In the genomic region with DNA sequence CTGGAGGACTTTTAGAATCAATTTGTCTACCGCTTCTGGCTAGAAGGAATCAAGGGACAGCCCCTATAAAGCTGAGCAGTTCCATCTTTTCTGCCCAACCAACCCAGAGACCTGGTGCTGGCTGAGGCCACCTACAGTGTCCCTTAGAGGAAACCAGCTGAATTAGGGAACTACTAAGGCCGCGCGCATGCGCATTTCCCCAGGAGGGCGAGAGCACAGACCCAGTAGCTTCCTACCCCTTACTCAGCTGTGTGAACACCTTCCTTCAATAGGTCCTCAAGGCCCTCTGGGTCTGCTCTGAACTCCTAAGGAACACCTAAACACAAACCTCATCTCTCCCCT, we compare ENCODE assay signal across 8 mouse cellular contexts. TPM values are rescaled to one million over a fixed set of nuclear protein-coding genes. Genes with fewer than 3 reads are reported as not detected.
DNase-seq lines count a peak whose midpoint lies in the region; ATAC-seq and TF ChIP-seq lines count a peak whose summit lies in the region.

No protein-coding gene starts in this region.

- peak overlapping the region; percentile 88 for H3K4me2 ChIP-seq in forebrain, postnatal 0 days (ENCODE audit: low read depth)
- H3K4me2 ChIP-seq in hindbrain, postnatal 0 days (ENCODE audit: low read depth, low read length), result peak overlapping the region; percentile 89
- H3K4me2 ChIP-seq in limb, embryonic 11.5 days (ENCODE audit: low read depth, severe bottlenecking), result peak overlapping the region; percentile 84

- peaks cover 41% of the 10 kb centered on the region for H3K36me3 ChIP-seq in forebrain, postnatal 0 days (ENCODE audit: insufficient read depth)
- peaks cover 35% of the 10 kb centered on the region for H3K36me3 ChIP-seq in hindbrain, postnatal 0 days (ENCODE audit: insufficient read depth, low read length)
- H3K36me3 ChIP-seq in limb, embryonic 11.5 days (ENCODE audit: control insufficient read depth, insufficient read depth, low read length), result peaks cover 30% of the 10 kb centered on the region
- H3K36me3 ChIP-seq in midbrain, embryonic 10.5 days, result peaks cover 42% of the 10 kb centered on the region
- H3K36me3 ChIP-seq in spleen, adult 2 months (ENCODE audit: control insufficient read depth, insufficient read depth, low read length), result peaks cover 17% of the 10 kb centered on the region

- H3K27ac ChIP-seq in cerebellum, adult 2 months (ENCODE audit: insufficient read depth, low read length), result peak overlapping the region; percentile 83
- peak overlapping the region; percentile 98 for H3K27ac ChIP-seq in forebrain, postnatal 0 days (ENCODE audit: low read depth, low read length)
- H3K27ac ChIP-seq in hindbrain, postnatal 0 days, result peak overlapping the region; percentile 98
- peak overlapping the region; percentile 74 for H3K27ac ChIP-seq in limb, embryonic 11.5 days (replicated peaks; ENCODE audit: low read depth, low read length)
- peak overlapping the region; percentile 89 for H3K27ac ChIP-seq in midbrain, embryonic 10.5 days (replicated peaks)
- peak overlapping the region; percentile 65 for H3K27ac ChIP-seq in spleen, adult 2 months (ENCODE audit: insufficient read depth, low read length)

- no peaks in the 10 kb centered on the region for H3K27me3 ChIP-seq in cerebellum, adult 2 months (ENCODE audit: control insufficient read depth, insufficient read depth, low read length)
- H3K27me3 ChIP-seq in forebrain, postnatal 0 days (ENCODE audit: insufficient read depth, low read length), result no peaks in the 10 kb centered on the region
- H3K27me3 ChIP-seq in hindbrain, postnatal 0 days (ENCODE audit: insufficient read depth, low read length), result no peaks in the 10 kb centered on the region
- no peaks in the 10 kb centered on the region for H3K27me3 ChIP-seq in limb, embryonic 11.5 days (ENCODE audit: control insufficient read depth, insufficient read depth, low read length)
- no peaks in the 10 kb centered on the region for H3K27me3 ChIP-seq in midbrain, embryonic 10.5 days (ENCODE audit: low read depth, poor library complexity, severe bottlenecking)
- no peaks in the 10 kb centered on the region for H3K27me3 ChIP-seq in spleen, adult 2 months (ENCODE audit: control insufficient read depth, insufficient read depth, low read length)

- peak overlapping the region; percentile 98 for H3K4me3 ChIP-seq in cerebellum, adult 2 months (replicated peaks; ENCODE audit: insufficient read depth, low read depth, low read length)
- H3K4me3 ChIP-seq in forebrain, postnatal 0 days (ENCODE audit: low read depth, low read length), result peak overlapping the region; percentile 66
- peak overlapping the region; percentile 55 for H3K4me3 ChIP-seq in hindbrain, postnatal 0 days (ENCODE audit: low read length)
- peak overlapping the region; percentile 57; the same call in 1 of the 2 replicates for H3K4me3 ChIP-seq in limb, embryonic 11.5 days (ENCODE audit: low read depth, low read length)
- H3K4me3 ChIP-seq in midbrain, embryonic 10.5 days, result peak overlapping the region; percentile 73
- peak overlapping the region; percentile 39; the same call in 1 of the 2 replicates for H3K4me3 ChIP-seq in spleen, adult 2 months (ENCODE audit: extremely low read depth, insufficient read depth, insufficient read length)

- ATAC-seq in forebrain, postnatal 0 days, result peak; percentile 7
- peak; percentile 28 for ATAC-seq in hindbrain, postnatal 0 days
- ATAC-seq in limb, embryonic 11.5 days (ENCODE audit: insufficient number of reproducible peaks, low FRiP score, low TSS enrichment, low read depth), result no peak

- no peaks in the 10 kb centered on the region for H3K9me3 ChIP-seq in forebrain, postnatal 0 days (ENCODE audit: low read length)
- H3K9me3 ChIP-seq in hindbrain, postnatal 0 days (ENCODE audit: low read length), result no peaks in the 10 kb centered on the region
- H3K9me3 ChIP-seq in limb, embryonic 11.5 days (ENCODE audit: control insufficient read depth, low read length), result no peaks in the 10 kb centered on the region
- no peaks in the 10 kb centered on the region for H3K9me3 ChIP-seq in midbrain, embryonic 10.5 days (replicated peaks)

- TF ChIP-seq POLR2A in cerebellum, adult 2 months (IDR thresholded peaks at IDR 0.05; ENCODE audit: borderline replicate concordance, insufficient read depth, low read length), result peak; percentile 18; the same call in 1 of the 2 replicates
- TF ChIP-seq POLR2A in spleen, adult 2 months (IDR thresholded peaks at IDR 0.05; ENCODE audit: low read depth, low read length), result 0 out of 2 replicates have a peak, but pooled peaks have one; percentile 17

- TF ChIP-seq CTCF in cerebellum, adult 2 months (IDR thresholded peaks at IDR 0.05; ENCODE audit: borderline replicate concordance, insufficient read depth, low read depth, low read length), result no peak
- no peak for TF ChIP-seq CTCF in forebrain, postnatal 0 days (IDR thresholded peaks at IDR 0.05; ENCODE audit: low read depth)
- TF ChIP-seq CTCF in hindbrain, postnatal 0 days (IDR thresholded peaks at IDR 0.05; ENCODE audit: low read depth), result peak; percentile 0; the same call in 1 of the 2 replicates
- TF ChIP-seq CTCF in spleen, adult 2 months (IDR thresholded peaks at IDR 0.05; ENCODE audit: extremely low read depth, insufficient read depth, insufficient read length, insufficient replicate concordance), result no peak

- WGBS in cerebellum, adult 2 months, result 1% methylated on average over 6 of the region's 6 CpGs
- WGBS in forebrain, postnatal 0 days, result 0% methylated on average over 6 of the region's 6 CpGs
- WGBS in hindbrain, postnatal 0 days, result 2% methylated on average over 6 of the region's 6 CpGs
- 0% methylated on average over 6 of the region's 6 CpGs for WGBS in limb, embryonic 11.5 days
- 2% methylated on average over 6 of the region's 6 CpGs for WGBS in midbrain, embryonic 10.5 days
- WGBS in spleen, adult 2 months, result 0% methylated on average over 6 of the region's 6 CpGs

- DNase-seq in MEL-GATA-1-ER (ENCODE audit: extremely low read depth, low read depth), result peak; percentile 56
- peak; percentile 74 to 76 for DNase-seq in cerebellum, adult 2 months
- peak; percentile 80 for DNase-seq in forebrain, postnatal 0 days
- peak; percentile 85 for DNase-seq in hindbrain, postnatal 0 days (ENCODE audit: low spot score)
- DNase-seq in limb, embryonic 11.5 days (ENCODE audit: low spot score), result peak; percentile 73
- peak; percentile 68 for DNase-seq in midbrain, embryonic 10.5 days (ENCODE audit: low spot score)
- peak; percentile 61 to 78 for DNase-seq in spleen, adult 2 months (ENCODE audit: low read depth in 1 of 2, low spot score in 2 of 2)
- DNase-seq in ovary, postnatal 10 days (ENCODE audit: low spot score), result no peak

- H3K4me1 ChIP-seq in cerebellum, adult 2 months (ENCODE audit: control insufficient read depth, insufficient read depth, low read length), result peaks cover 15% of the 10 kb centered on the region
- H3K4me1 ChIP-seq in forebrain, postnatal 0 days (ENCODE audit: insufficient read depth), result peaks cover 21% of the 10 kb centered on the region
- peaks cover 35% of the 10 kb centered on the region for H3K4me1 ChIP-seq in hindbrain, postnatal 0 days (ENCODE audit: insufficient read depth, low read length)
- peaks cover 25% of the 10 kb centered on the region for H3K4me1 ChIP-seq in limb, embryonic 11.5 days (ENCODE audit: control insufficient read depth, insufficient read depth, low read length)
- peaks cover 43% of the 10 kb centered on the region for H3K4me1 ChIP-seq in midbrain, embryonic 10.5 days
- H3K4me1 ChIP-seq in spleen, adult 2 months (ENCODE audit: control insufficient read depth, insufficient read depth, insufficient read length), result peaks cover 10% of the 10 kb centered on the region; the same call in 1 of the 2 replicates

- peak overlapping the region; percentile 93 for H3K9ac ChIP-seq in forebrain, postnatal 0 days
- H3K9ac ChIP-seq in hindbrain, postnatal 0 days (replicated peaks; ENCODE audit: low read length), result peak overlapping the region; percentile 46
- H3K9ac ChIP-seq in limb, embryonic 11.5 days (ENCODE audit: low read length), result peak overlapping the region; percentile 40

RNA-seq across cellular contexts. Expression of a gene that starts 1.3 kb away (rescaled TPM):
- polyA plus RNA-seq in cerebellum, adult 2 months (2012; rRNA removed), result 184 and 201 TPM in 2 replicates
- 89.2 and 120 TPM in 2 replicates for total RNA-seq in forebrain, postnatal 0 days (2014; rRNA removed)
- 144 and 146 TPM in 2 replicates for polyA plus RNA-seq in forebrain, postnatal 0 days (2015; fragmentation: Nextera tagmentation; extraction: Ambion mirVana)
- total RNA-seq in hindbrain, postnatal 0 days (2014; rRNA removed), result 55.0 and 77.7 TPM in 2 replicates
- 150 and 157 TPM in 2 replicates for polyA plus RNA-seq in hindbrain, postnatal 0 days (2015; fragmentation: Nextera tagmentation; extraction: Ambion mirVana)
- 40.3 and 48.8 TPM in 2 replicates for polyA plus RNA-seq in limb, embryonic 11.5 days (2014; fragmentation: Nextera tagmentation; extraction: Ambion mirVana)
- 58.6 and 74.5 TPM in 2 replicates for polyA plus RNA-seq in midbrain, embryonic 10.5 days (2016; fragmentation: Nextera tagmentation; extraction: Ambion mirVana)
- polyA plus RNA-seq in spleen, adult 2 months (2012; rRNA removed), result 16.3 and 19.7 TPM in 2 replicates

RNA-seq across cellular contexts. Expression of a gene that starts 6.1 kb away (rescaled TPM):
- 37.1 and 40.6 TPM in 2 replicates for polyA plus RNA-seq in cerebellum, adult 2 months (2012; rRNA removed)
- total RNA-seq in forebrain, postnatal 0 days (2014; rRNA removed), result 25.9 and 31.5 TPM in 2 replicates
- polyA plus RNA-seq in forebrain, postnatal 0 days (2015; fragmentation: Nextera tagmentation; extraction: Ambion mirVana), result 21.4 and 24.7 TPM in 2 replicates
- total RNA-seq in hindbrain, postnatal 0 days (2014; rRNA removed), result 11.2 and 12.0 TPM in 2 replicates
- 21.0 and 21.1 TPM in 2 replicates for polyA plus RNA-seq in hindbrain, postnatal 0 days (2015; fragmentation: Nextera tagmentation; extraction: Ambion mirVana)
- polyA plus RNA-seq in limb, embryonic 11.5 days (2014; fragmentation: Nextera tagmentation; extraction: Ambion mirVana), result 26.4 and 35.0 TPM in 2 replicates
- 30.6 and 32.8 TPM in 2 replicates for polyA plus RNA-seq in midbrain, embryonic 10.5 days (2016; fragmentation: Nextera tagmentation; extraction: Ambion mirVana)
- polyA plus RNA-seq in spleen, adult 2 months (2012; rRNA removed), result 28.3 and 31.3 TPM in 2 replicates

RNA-seq across cellular contexts. Expression of a gene that starts 10.9 kb away (rescaled TPM):
- polyA plus RNA-seq in cerebellum, adult 2 months (2012; rRNA removed), result 8.8 and 10.6 TPM in 2 replicates
- 3.0 TPM in 1 of 2 replicates, not detected in the other for total RNA-seq in forebrain, postnatal 0 days (2014; rRNA removed)
- 3.6 and 4.5 TPM in 2 replicates for polyA plus RNA-seq in forebrain, postnatal 0 days (2015; fragmentation: Nextera tagmentation; extraction: Ambion mirVana)
- total RNA-seq in hindbrain, postnatal 0 days (2014; rRNA removed), result not detected in 2 replicates
- polyA plus RNA-seq in hindbrain, postnatal 0 days (2015; fragmentation: Nextera tagmentation; extraction: Ambion mirVana), result 4.1 TPM in 2 replicates
- 1.8 and 2.8 TPM in 2 replicates for polyA plus RNA-seq in limb, embryonic 11.5 days (2014; fragmentation: Nextera tagmentation; extraction: Ambion mirVana)
- polyA plus RNA-seq in midbrain, embryonic 10.5 days (2016; fragmentation: Nextera tagmentation; extraction: Ambion mirVana), result 2.1 and 2.9 TPM in 2 replicates
- polyA plus RNA-seq in spleen, adult 2 months (2012; rRNA removed), result 1.4 and 2.8 TPM in 2 replicates

RNA-seq across cellular contexts. Expression of a gene that starts 15.9 kb away (rescaled TPM):
- polyA plus RNA-seq in cerebellum, adult 2 months (2012; rRNA removed), result 40.0 and 40.6 TPM in 2 replicates
- 39.1 and 45.0 TPM in 2 replicates for total RNA-seq in forebrain, postnatal 0 days (2014; rRNA removed)
- polyA plus RNA-seq in forebrain, postnatal 0 days (2015; fragmentation: Nextera tagmentation; extraction: Ambion mirVana), result 22.4 and 28.4 TPM in 2 replicates
- total RNA-seq in hindbrain, postnatal 0 days (2014; rRNA removed), result 31.6 and 32.2 TPM in 2 replicates
- 29.3 and 29.5 TPM in 2 replicates for polyA plus RNA-seq in hindbrain, postnatal 0 days (2015; fragmentation: Nextera tagmentation; extraction: Ambion mirVana)
- polyA plus RNA-seq in limb, embryonic 11.5 days (2014; fragmentation: Nextera tagmentation; extraction: Ambion mirVana), result 111 and 123 TPM in 2 replicates
- polyA plus RNA-seq in midbrain, embryonic 10.5 days (2016; fragmentation: Nextera tagmentation; extraction: Ambion mirVana), result 104 and 107 TPM in 2 replicates
- 20.1 and 25.1 TPM in 2 replicates for polyA plus RNA-seq in spleen, adult 2 months (2012; rRNA removed)

RNA-seq across cellular contexts. Expression of a gene that starts 24.5 kb away (rescaled TPM):
- 143 and 144 TPM in 2 replicates for polyA plus RNA-seq in cerebellum, adult 2 months (2012; rRNA removed)
- 151 and 155 TPM in 2 replicates for total RNA-seq in forebrain, postnatal 0 days (2014; rRNA removed)
- polyA plus RNA-seq in forebrain, postnatal 0 days (2015; fragmentation: Nextera tagmentation; extraction: Ambion mirVana), result 215 and 218 TPM in 2 replicates
- total RNA-seq in hindbrain, postnatal 0 days (2014; rRNA removed), result 150 and 182 TPM in 2 replicates
- 216 and 221 TPM in 2 replicates for polyA plus RNA-seq in hindbrain, postnatal 0 days (2015; fragmentation: Nextera tagmentation; extraction: Ambion mirVana)
- polyA plus RNA-seq in limb, embryonic 11.5 days (2014; fragmentation: Nextera tagmentation; extraction: Ambion mirVana), result 202 and 207 TPM in 2 replicates
- 226 and 231 TPM in 2 replicates for polyA plus RNA-seq in midbrain, embryonic 10.5 days (2016; fragmentation: Nextera tagmentation; extraction: Ambion mirVana)
- 119 and 129 TPM in 2 replicates for polyA plus RNA-seq in spleen, adult 2 months (2012; rRNA removed)

Comparison
In these comparisons a context has a peak if more than half of its experiments do, and no peak if none do; other contexts are left out.
1. H3K4me3 ChIP-seq: peak in every context shown above with its lines; median percentile 98 in cerebellum, adult 2 months; 73 in midbrain, embryonic 10.5 days; 66 in forebrain, postnatal 0 days; 57 in limb, embryonic 11.5 days; 55 in hindbrain, postnatal 0 days; 39 in spleen, adult 2 months.
2. H3K9ac ChIP-seq: peak in every context shown above with its lines; median percentile 93 in forebrain, postnatal 0 days; 46 in hindbrain, postnatal 0 days; 40 in limb, embryonic 11.5 days.